Mouse (Mus musculus): Measurements from ENCODE around the gene Cox6a1. TPM values are rescaled to one million over a fixed set of nuclear protein-coding genes. Genes with fewer than 3 reads are reported as not detected.
"Not testable (repeated sequence)": the region's sequence is repeated elsewhere in the genome, so short reads cannot be mapped to it uniquely, and the experiment has no call there.

Cox6a1 gene
- polyA plus RNA-seq, 1 experiment, result 4,626 TPM

DNA sequence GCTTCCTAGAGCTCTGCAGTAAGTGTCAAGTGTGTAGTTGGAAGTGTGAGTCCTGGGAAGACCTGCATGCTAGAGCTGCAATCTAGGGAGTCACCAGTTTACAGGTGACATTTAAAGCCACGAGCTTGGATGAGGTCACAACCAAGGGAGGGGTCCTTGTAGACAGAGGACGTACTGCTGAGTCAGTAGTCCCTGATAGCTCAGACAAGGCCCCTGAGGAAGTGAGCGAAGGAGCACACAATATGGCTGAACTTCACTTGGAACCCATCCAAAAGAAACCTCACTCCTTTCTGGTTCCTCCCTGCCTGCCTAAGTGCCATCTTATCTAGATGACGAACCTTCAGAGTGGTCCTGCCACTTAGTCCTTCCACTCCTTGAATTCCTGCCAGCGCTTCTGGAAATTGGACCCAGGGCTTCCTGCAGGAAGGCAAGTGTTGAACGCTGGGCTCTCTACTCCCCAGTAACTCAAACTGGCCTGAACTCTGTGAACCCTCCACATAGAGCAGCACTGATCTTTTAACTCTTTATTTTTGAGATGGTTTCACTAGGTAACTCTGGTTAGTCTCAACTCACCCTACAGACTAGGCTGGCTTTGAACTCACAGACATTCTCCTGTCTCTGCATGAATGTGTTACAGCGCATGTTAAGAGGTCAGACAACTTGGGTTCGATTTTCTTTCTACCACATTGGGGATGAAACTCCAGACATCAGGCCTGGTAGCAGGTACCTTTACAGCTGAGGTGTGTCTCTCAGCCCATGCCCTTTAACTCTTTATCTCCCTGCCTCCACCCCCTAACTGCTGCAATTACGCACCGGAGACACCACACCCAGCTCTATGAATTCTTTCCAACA is 35.7 kb downstream of the Cox6a1 start:
- no peaks in the 10 kb centered on the region for H3K4me1 ChIP-seq (ENCODE audit: control insufficient read depth, insufficient read depth, low read length)

DNA sequence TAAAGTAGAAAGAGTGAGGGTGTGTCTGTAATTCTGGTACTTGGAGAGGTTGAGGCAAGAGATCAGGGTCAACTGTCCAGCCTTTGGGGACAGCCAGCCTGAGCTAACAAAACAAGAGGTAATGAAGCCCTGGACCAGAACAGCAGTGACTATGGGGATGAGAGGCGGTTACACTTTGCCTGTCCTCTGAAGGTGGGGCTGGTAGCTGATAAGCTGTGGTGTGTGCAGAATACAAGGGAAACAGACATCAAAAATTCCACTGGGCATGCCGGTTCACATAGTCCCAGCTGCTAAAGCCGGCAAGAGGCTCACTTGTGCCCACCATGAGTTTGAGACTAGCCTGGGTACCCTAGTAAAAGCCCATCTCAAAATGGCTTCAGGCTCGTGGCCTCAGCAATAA is 36.4 kb downstream of the Cox6a1 start:
- no peaks in the 10 kb centered on the region for H3K4me1 ChIP-seq (ENCODE audit: control insufficient read depth, insufficient read depth, low read length)
- H3K36me3 ChIP-seq (ENCODE audit: control insufficient read depth, insufficient read depth, low read length), result no peaks in the 10 kb centered on the region
- no peak for DNase-seq
- no peak overlapping the region for H3K27ac ChIP-seq (ENCODE audit: insufficient read depth, low read depth, low read length)
- H3K4me3 ChIP-seq (ENCODE audit: insufficient read depth, low read depth, low read length), result no peak overlapping the region
- TF ChIP-seq POLR2A (IDR thresholded peaks at IDR 0.05; ENCODE audit: low read depth, low read length), result no peak
- no peak for TF ChIP-seq CTCF (conservative IDR thresholded peaks at IDR 0.05; ENCODE audit: insufficient read depth, insufficient read length, low read depth, low read length)
- 89% methylated on average over 4 of the region's 4 CpGs for WGBS
- no peaks in the 10 kb centered on the region for H3K27me3 ChIP-seq (replicated peaks; ENCODE audit: control insufficient read depth, insufficient read depth, low read length)

More for the DNA sequence above, 35.7 kb downstream of the Cox6a1 start:
- no peak for DNase-seq
- no peak overlapping the region for H3K4me3 ChIP-seq (ENCODE audit: insufficient read depth, low read depth, low read length)
- H3K27ac ChIP-seq (ENCODE audit: insufficient read depth, low read depth, low read length), result no peak overlapping the region
- 61% methylated on average over 10 of the region's 10 CpGs for WGBS
- H3K36me3 ChIP-seq (ENCODE audit: control insufficient read depth, insufficient read depth, low read length), result no peaks in the 10 kb centered on the region
- TF ChIP-seq POLR2A (IDR thresholded peaks at IDR 0.05; ENCODE audit: low read depth, low read length), result no peak
- no peaks in the 10 kb centered on the region for H3K27me3 ChIP-seq (replicated peaks; ENCODE audit: control insufficient read depth, insufficient read depth, low read length)

DNA sequence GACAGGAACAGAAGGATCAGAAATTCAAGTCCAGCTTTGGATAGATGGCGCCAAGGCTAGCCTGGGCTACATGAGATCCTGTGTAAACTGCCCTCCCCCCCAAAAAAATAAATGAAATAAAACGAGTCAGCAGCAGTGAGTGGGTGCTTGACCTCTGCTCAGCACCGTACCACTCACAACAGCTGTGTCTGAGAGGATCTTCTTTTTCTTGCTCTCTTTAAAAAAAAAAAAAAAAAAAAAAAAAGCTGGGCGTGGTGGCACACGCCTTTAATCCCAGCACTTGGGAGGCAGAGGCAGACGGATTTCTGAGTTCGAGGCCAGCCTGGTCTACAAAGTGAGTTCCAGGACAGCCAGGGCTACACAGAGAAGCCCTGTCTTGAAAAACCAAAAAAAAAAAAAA is 46.6 kb downstream of the Cox6a1 start:
- H3K27ac ChIP-seq (ENCODE audit: insufficient read depth, low read depth, low read length); H3K36me3 ChIP-seq (ENCODE audit: control insufficient read depth, insufficient read depth, low read length); H3K4me3 ChIP-seq (ENCODE audit: insufficient read depth, low read depth, low read length); DNase-seq; H3K27me3 ChIP-seq (replicated peaks; ENCODE audit: control insufficient read depth, insufficient read depth, low read length): not testable (repeated sequence)
- peaks cover 11% of the 10 kb centered on the region for H3K4me1 ChIP-seq (ENCODE audit: control insufficient read depth, insufficient read depth, low read length)
- WGBS, result 78% methylated on average over 6 of the region's 7 CpGs

DNA sequence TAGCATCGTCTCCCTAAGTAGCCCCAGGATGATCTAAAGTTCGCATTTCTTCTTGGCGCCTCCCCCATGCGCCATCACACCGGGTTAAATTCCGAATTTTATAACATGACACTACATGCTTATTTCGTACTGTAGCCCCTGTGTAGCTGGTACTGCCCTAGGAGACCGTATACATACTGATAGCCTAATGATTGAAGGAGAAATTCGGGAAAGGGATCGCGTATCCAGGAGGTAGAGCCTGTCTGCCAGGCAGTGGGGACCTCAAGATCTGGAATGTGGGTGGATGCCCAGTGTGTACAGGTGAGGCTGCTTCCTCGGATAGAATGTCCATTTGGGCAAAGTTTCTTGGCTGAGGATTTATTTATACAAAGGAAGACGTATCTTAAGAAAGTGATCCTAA is 47.2 kb downstream of the Cox6a1 start:
- 21% methylated on average over 13 of the region's 13 CpGs for WGBS
- TF ChIP-seq CTCF (conservative IDR thresholded peaks at IDR 0.05; ENCODE audit: insufficient read depth, insufficient read length, low read depth, low read length) (no peak), POLR2A (IDR thresholded peaks at IDR 0.05; ENCODE audit: low read depth, low read length) (no peak)
- no peak for DNase-seq
- no peaks in the 10 kb centered on the region for H3K27me3 ChIP-seq (replicated peaks; ENCODE audit: control insufficient read depth, insufficient read depth, low read length)
- no peak overlapping the region for H3K27ac ChIP-seq (ENCODE audit: insufficient read depth, low read depth, low read length)
- peaks cover 1% of the 10 kb centered on the region; the same call in 1 of the 2 replicates for H3K36me3 ChIP-seq (ENCODE audit: control insufficient read depth, insufficient read depth, low read length)
- H3K4me1 ChIP-seq (ENCODE audit: control insufficient read depth, insufficient read depth, low read length), result peaks cover 11% of the 10 kb centered on the region
- peak overlapping the region; percentile 71 for H3K4me3 ChIP-seq (ENCODE audit: insufficient read depth, low read depth, low read length)

DNA sequence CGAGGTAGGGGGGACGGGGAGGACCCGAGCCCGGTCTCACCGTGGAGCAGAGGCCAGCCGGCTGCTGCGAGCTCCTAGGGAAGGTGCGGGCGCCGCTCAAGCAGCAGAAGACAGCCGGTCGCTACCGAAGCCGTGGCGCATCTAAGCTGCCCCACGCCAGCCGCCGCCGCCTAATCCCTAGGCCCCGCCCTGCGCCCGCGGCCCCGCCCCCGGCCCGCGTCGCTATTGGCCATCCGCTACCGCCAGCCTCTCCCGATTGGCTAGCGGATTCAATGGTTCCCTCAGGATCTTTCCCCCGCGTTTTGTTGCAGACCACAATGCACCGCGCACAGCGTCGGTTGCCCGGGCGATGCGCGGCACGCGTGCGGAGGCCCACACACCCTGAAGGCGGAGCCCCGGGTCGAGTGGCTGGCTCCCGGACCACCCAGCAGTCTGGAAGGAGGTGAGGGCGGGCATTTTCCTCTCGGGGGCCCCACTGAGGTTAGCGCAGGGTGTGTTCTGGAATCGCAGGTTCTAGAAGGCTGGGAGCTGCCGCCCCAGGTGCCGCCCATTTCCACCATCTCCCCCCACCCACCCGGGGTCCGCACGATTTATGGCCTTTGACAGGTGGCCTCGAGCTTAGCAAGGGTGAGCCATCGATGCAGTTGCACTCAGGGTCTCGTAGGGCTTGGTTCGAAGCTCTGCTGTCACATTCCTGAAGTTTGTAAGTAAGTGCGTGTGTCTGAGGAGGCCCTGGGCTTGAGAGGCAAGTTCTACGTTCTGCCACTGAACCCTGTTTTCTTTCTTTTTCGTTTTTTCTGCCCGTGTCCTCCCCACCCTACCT is 47.8 kb downstream of the Cox6a1 start, which contains the start of gene Dynll1:
Gene Dynll1 (minus strand): TSS at position 208 of the 823 bp plus-strand sequence.
- TF ChIP-seq POLR2A (IDR thresholded peaks at IDR 0.05; ENCODE audit: low read depth, low read length) (peak; percentile 68), CTCF (conservative IDR thresholded peaks at IDR 0.05; ENCODE audit: insufficient read depth, insufficient read length, low read depth, low read length) (no peak)
- Histone ChIP-seq H3K4me3 (ENCODE audit: insufficient read depth, low read depth, low read length) (peak within 1 kb of the TSS; percentile 80), H3K4me1 (ENCODE audit: control insufficient read depth, insufficient read depth, low read length) (peaks cover 11% of the 10 kb centered on the region), H3K36me3 (ENCODE audit: control insufficient read depth, insufficient read depth, low read length) (peaks cover 1% of the 10 kb centered on the region; the same call in 1 of the 2 replicates), H3K27ac (ENCODE audit: insufficient read depth, low read depth, low read length) (peak within 1 kb of the TSS; percentile 70), H3K27me3 (replicated peaks; ENCODE audit: control insufficient read depth, insufficient read depth, low read length) (no peaks in the 10 kb centered on the region)
- peak; percentile 100 for DNase-seq
- WGBS, result under 1% methylated on average over 65 of the region's 66 CpGs

DNA sequence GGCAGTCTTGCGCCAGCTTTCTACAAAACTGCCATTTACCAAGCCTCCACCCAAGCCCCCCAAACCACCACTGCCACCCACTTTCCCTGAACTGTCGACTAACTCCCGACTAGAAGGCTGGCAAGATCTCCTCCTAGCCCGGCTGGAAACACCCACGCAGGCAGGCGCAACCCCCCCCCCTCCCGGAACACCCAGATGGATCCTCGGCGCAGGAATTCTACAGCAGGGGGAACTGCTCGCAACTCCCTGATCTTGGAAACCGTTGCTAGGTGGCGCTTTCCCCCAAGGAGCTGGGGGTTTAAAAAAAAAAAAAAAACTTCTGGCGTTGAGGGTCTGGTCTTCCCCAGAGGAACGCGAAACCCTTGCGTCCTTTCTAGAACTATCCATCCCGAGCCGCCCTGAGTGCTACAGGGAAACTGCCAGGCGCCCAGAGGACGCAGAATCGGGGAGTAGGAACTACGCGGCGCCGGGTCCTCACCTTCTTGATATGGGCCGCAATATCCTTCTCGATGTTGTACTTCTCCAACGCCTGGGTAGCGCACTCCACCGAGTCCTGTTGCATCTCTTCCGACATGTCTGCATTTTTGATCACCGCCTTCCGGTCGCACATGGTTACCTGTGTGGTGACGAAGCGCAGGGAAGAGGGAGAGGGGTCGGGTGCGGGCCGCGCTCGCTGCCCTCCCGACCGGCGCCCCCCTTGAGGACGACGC is 48.6 kb downstream of the Cox6a1 start:
- WGBS, result 1% methylated on average over 46 of the region's 46 CpGs

More for the DNA sequence above, 48.6 kb downstream of the Cox6a1 start:
- H3K4me3 ChIP-seq (ENCODE audit: insufficient read depth, low read depth, low read length), result peak overlapping the region; percentile 80
- peak; percentile 76 for DNase-seq
- H3K36me3 ChIP-seq (ENCODE audit: control insufficient read depth, insufficient read depth, low read length), result peaks cover 3% of the 10 kb centered on the region; the same call in 1 of the 2 replicates
- peak overlapping the region; percentile 70 for H3K27ac ChIP-seq (ENCODE audit: insufficient read depth, low read depth, low read length)
- H3K4me1 ChIP-seq (ENCODE audit: control insufficient read depth, insufficient read depth, low read length), result peaks cover 11% of the 10 kb centered on the region
- H3K27me3 ChIP-seq (replicated peaks; ENCODE audit: control insufficient read depth, insufficient read depth, low read length), result no peaks in the 10 kb centered on the region
- 0 out of 2 replicates have a peak, but pooled peaks have one; percentile 16 for TF ChIP-seq CTCF (conservative IDR thresholded peaks at IDR 0.05; ENCODE audit: insufficient read depth, insufficient read length, low read depth, low read length)
- no peak for TF ChIP-seq POLR2A (IDR thresholded peaks at IDR 0.05; ENCODE audit: low read depth, low read length)
